Mouse (Mus musculus): Measurements from ENCODE around the gene Slamf6.
A peak's percentile ranks its signal among the peaks of the same experiment; 100 is the strongest.

The Slamf6 gene

DNA sequence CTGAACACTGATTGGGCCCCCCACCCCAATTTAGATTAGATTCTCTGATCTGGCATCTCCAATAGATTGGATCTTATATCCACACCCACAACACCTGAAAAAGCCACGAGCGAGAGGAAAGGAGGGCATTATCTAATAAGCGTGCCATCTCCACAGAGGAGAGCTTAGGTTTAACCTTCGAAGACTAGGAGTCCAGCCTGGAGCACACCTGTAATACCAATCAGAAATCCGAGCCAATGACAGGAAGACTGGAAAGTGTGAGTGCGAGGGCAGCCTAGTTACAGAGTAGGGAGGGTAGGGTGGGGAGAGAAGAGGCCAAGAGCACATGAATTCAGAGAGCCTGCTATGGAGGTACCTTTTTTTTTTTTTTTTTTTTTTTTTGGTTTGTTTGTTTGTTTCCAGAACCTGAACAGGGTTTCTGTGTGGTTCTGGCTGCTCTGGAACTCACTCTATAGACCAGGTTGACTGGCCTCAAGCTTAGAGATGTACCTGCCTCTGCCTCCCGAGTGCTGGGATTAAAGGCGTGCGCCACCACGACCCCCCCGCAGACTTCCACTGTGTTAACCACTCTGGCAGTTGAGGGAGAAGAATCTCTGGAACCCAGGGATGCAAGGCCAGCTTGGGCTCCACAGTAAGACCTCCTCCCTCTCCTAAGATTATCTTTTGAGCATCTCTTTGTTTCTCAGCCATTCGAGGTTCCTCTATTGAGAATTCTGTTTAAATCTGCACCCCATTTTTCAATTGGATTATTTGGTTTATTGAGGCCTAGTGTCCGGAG lies 81.7 kb downstream of the Slamf6 start:
- no peak for DNase-seq

DNA sequence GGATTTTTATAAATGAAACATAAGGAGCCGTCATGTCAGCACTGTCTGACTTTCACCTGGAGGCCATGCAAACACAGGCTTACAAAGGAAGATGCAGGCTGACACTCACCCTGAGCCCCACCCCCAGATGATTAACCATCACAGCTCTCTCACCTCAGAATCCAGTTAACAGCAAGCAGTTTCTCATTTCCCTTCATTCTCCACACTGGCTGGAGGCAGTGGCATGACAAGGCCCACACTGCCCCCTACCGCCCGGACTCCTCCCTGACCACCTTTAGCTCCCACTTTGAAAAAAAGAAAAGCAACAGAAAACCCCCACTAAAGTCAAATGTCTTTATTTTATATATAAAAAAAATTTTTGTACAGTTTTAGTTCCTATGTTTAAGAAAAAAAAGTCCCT lies 83.3 kb downstream of the Slamf6 start:
- DNase-seq, result peak in 1 of 2 experiments; percentile 62

GRCm38 (mm10) chr1:172001665-172002064 lies 84.3 kb downstream of the Slamf6 start:
- DNase-seq, result no peak
